Mouse (Mus musculus) MEL (cell line): Measurements from ENCODE around the gene Ccdc163. TPM values are rescaled to one million over a fixed set of nuclear protein-coding genes. Genes with fewer than 3 reads are reported as not detected.

Experiments used
- DNase-seq: peaks from one replicate; pipeline ENCODE4 v3.0.0; 2011; ENCODE audit warnings: low read depth, low spot score
- H3K27ac ChIP-seq: 2 replicates; pipeline ENCODE4 v1.5.1; 2012; ENCODE audit warnings: low read depth, mild to moderate bottlenecking, control low read depth, low read length, moderate library complexity; ENCODE audit not compliant: control insufficient read depth
- H3K27me3 ChIP-seq, 2 experiments: fragments of 150-350 bp in 1 of 2; sonication (generic) in 1 of 2; 2 replicates each; pipeline ENCODE4 v1.6.1; 2012; ENCODE audit warnings: low read length in 2 of 2, mild to moderate bottlenecking in 2 of 2, improper control_type of control experiment in 1 of 2, moderate library complexity in 1 of 2; ENCODE audit not compliant: insufficient read depth in 2 of 2, control insufficient read depth in 1 of 2
- H3K36me3 ChIP-seq, 2 experiments: 2 replicates each; pipeline ENCODE4 v1.6.1; 2012 to 2014; ENCODE audit warnings: low read length in 2 of 2, improper control_type of control experiment in 1 of 2, inconsistent platforms in 1 of 2, mild to moderate bottlenecking in 1 of 2; ENCODE audit not compliant: insufficient read depth in 2 of 2, control insufficient read depth in 1 of 2
- H3K4me1 ChIP-seq, 2 experiments: fragments of 150-350 bp in 1 of 2; sonication (generic) in 1 of 2; 2 replicates each; pipeline ENCODE4 v1.6.1; 2012; ENCODE audit warnings: low read length in 2 of 2, improper control_type of control experiment in 1 of 2, mild to moderate bottlenecking in 1 of 2; ENCODE audit not compliant: insufficient read depth in 2 of 2, control insufficient read depth in 1 of 2
- H3K4me3 ChIP-seq, 2 experiments: fragments of 150-350 bp in 1 of 2; sonication (generic) in 1 of 2; 2 replicates each; pipeline ENCODE4 v1.5.1; 2012; ENCODE audit warnings: low read depth in 2 of 2, low read length in 2 of 2, mild to moderate bottlenecking in 2 of 2, moderate library complexity in 2 of 2, control low read depth in 1 of 2, improper control_type of control experiment in 1 of 2; ENCODE audit not compliant: control insufficient read depth in 1 of 2, insufficient read depth in 1 of 2
- H3K79me2 ChIP-seq: 2 replicates; pipeline ENCODE4 v1.6.1; 2012; ENCODE audit warnings: mild to moderate bottlenecking, low read length, moderate library complexity; ENCODE audit not compliant: control insufficient read depth, poor library complexity, insufficient read depth
- H3K9ac ChIP-seq: 2 replicates; pipeline ENCODE4 v1.6.1; 2012; ENCODE audit warnings: low read depth, mild to moderate bottlenecking, control low read depth, low read length, moderate library complexity; ENCODE audit not compliant: control insufficient read depth, poor library complexity, severe bottlenecking
- H3K9me3 ChIP-seq: fragments of 150-350 bp; sonication (generic); replicated peaks from 2 replicates; pipeline ENCODE4 v1.6.1; 2012; ENCODE audit warnings: mild to moderate bottlenecking, low read length, improper control_type of control experiment, moderate library complexity; ENCODE audit not compliant: insufficient read depth
- CHD1 ChIP-seq: IDR thresholded peaks from 2 replicates; pipeline ENCODE4 v1.6.1; 2012; ENCODE audit warnings: low read depth, mild to moderate bottlenecking, inconsistent platforms, low read length, improper control_type of control experiment
- CTCF ChIP-seq, 3 experiments: IDR thresholded peaks in 2 of 3; conservative IDR thresholded peaks in 1 of 3; 2 replicates each; pipeline ENCODE4 v1.5.1; 2011 to 2012; ENCODE audit warnings: low read length in 3 of 3, low read depth in 2 of 3, mild to moderate bottlenecking in 2 of 3, improper control_type of control experiment in 1 of 3, inconsistent platforms in 1 of 3, mixed read lengths in 1 of 3, moderate library complexity in 1 of 3; ENCODE audit not compliant: control insufficient read depth in 1 of 3, insufficient read depth in 1 of 3, poor library complexity in 1 of 3, severe bottlenecking in 1 of 3
- EP300 ChIP-seq, 2 experiments: IDR thresholded peaks; 2 replicates each; pipeline ENCODE4 v1.6.1; 2011; ENCODE audit warnings: improper control_type of control experiment in 2 of 2, low read length in 2 of 2, low read depth in 1 of 2, mild to moderate bottlenecking in 1 of 2
- ETS1 ChIP-seq: IDR thresholded peaks from 2 replicates; pipeline ENCODE4 v1.6.1; 2012; ENCODE audit warnings: low read depth, mild to moderate bottlenecking, inconsistent platforms, low read length, improper control_type of control experiment, moderate library complexity
- GABPA ChIP-seq: IDR thresholded peaks from 2 replicates; pipeline ENCODE4 v1.6.1; 2012; ENCODE audit warnings: low read depth, mild to moderate bottlenecking, inconsistent platforms, low read length, improper control_type of control experiment, moderate library complexity
- GATA1 ChIP-seq: IDR thresholded peaks from 2 replicates; pipeline ENCODE4 v1.6.1; 2011; ENCODE audit warnings: low read depth, low read length, improper control_type of control experiment
- MAFK ChIP-seq: IDR thresholded peaks from 2 replicates; pipeline ENCODE4 v1.6.1; 2011; ENCODE audit warnings: low read depth, mild to moderate bottlenecking, low read length, improper control_type of control experiment, borderline replicate concordance
- MXI1 ChIP-seq: IDR thresholded peaks from 2 replicates; pipeline ENCODE4 v1.6.1; 2011; ENCODE audit warnings: mild to moderate bottlenecking, low read depth, low read length, improper control_type of control experiment
- MYB ChIP-seq: IDR thresholded peaks from 2 replicates; pipeline ENCODE4 v1.6.1; 2011; ENCODE audit warnings: mild to moderate bottlenecking, low read depth, low read length, improper control_type of control experiment
- MYC ChIP-seq: IDR thresholded peaks from 2 replicates; pipeline ENCODE4 v1.6.1; 2011; ENCODE audit warnings: low read depth, mild to moderate bottlenecking, low read length, improper control_type of control experiment, moderate library complexity
- NELFE ChIP-seq: IDR thresholded peaks from 2 replicates; pipeline ENCODE4 v1.6.1; 2011; ENCODE audit warnings: low read depth, low read length, improper control_type of control experiment
- NRF1 ChIP-seq: IDR thresholded peaks from 2 replicates; pipeline ENCODE4 v1.6.1; 2014; ENCODE audit warnings: low read depth, mild to moderate bottlenecking, inconsistent platforms, low read length, improper control_type of control experiment, moderate library complexity; ENCODE audit not compliant: poor library complexity, insufficient read depth, severe bottlenecking
- POLR2AphosphoS2 ChIP-seq: IDR thresholded peaks from 2 replicates; pipeline ENCODE4 v1.6.1; 2011; ENCODE audit warnings: low read length, improper control_type of control experiment
- POLR2AphosphoS5 ChIP-seq: IDR thresholded peaks from 2 replicates; pipeline ENCODE4 v1.6.1; 2012; ENCODE audit warnings: low read depth, borderline replicate concordance, mild to moderate bottlenecking, inconsistent platforms, low read length, moderate library complexity, mixed read lengths
- RAD21 ChIP-seq: IDR thresholded peaks from 2 replicates; pipeline ENCODE4 v1.6.1; 2011; ENCODE audit warnings: mild to moderate bottlenecking, low read depth, low read length, improper control_type of control experiment
- RCOR1 ChIP-seq: IDR thresholded peaks from 2 replicates; pipeline ENCODE4 v1.6.1; 2012; ENCODE audit warnings: low read depth, mild to moderate bottlenecking, inconsistent platforms, low read length, improper control_type of control experiment
- SMC3 ChIP-seq: IDR thresholded peaks from 2 replicates; pipeline ENCODE4 v1.6.1; 2011; ENCODE audit warnings: low read depth, low read length, improper control_type of control experiment
- UBTF ChIP-seq: IDR thresholded peaks from 2 replicates; pipeline ENCODE4 v1.6.1; 2012; ENCODE audit warnings: low read depth, mild to moderate bottlenecking, inconsistent platforms, low read length, improper control_type of control experiment, moderate library complexity, borderline replicate concordance; ENCODE audit not compliant: insufficient read depth
- USF1 ChIP-seq: IDR thresholded peaks from 2 replicates; pipeline ENCODE4 v1.6.1; 2014; ENCODE audit warnings: low read depth, mild to moderate bottlenecking, inconsistent platforms, low read length, improper control_type of control experiment, moderate library complexity
- ZC3H11A ChIP-seq: IDR thresholded peaks from 2 replicates; pipeline ENCODE4 v1.6.1; 2012; ENCODE audit warnings: low read depth, mild to moderate bottlenecking, inconsistent platforms, low read length, improper control_type of control experiment
- ZNF384 ChIP-seq: IDR thresholded peaks from 2 replicates; pipeline ENCODE4 v1.6.1; 2012; ENCODE audit warnings: low read depth, mild to moderate bottlenecking, inconsistent platforms, low read length, improper control_type of control experiment
- polyA plus RNA-seq, 2 experiments: library from polyadenylated mRNA; stranded (reverse) in 1 of 2; unstranded in 1 of 2; fragments of >175 nt in 1 of 2; fragments of >200 nt in 1 of 2; gene quantifications; 2 replicates each; pipeline versions ENCODE4 v1.2.1 to v1.2.4; 2012; ENCODE audit warnings: low replicate concordance in 2 of 2, low read depth in 1 of 2; ENCODE audit not compliant: insufficient read length in 2 of 2, insufficient read depth in 1 of 2, missing spikeins in 1 of 2
- total RNA-seq: library from RNA; depleted of rRNA; stranded (reverse); fragments of 300-350 nt; gene quantifications from 2 replicates; pipeline ENCODE4 v1.2.3, GENCODE M21; 2012

Gene Ccdc163
- total and polyA plus RNA-seq, 3 experiments: 12.3 to 26.0 TPM; not detected in 1

GRCm38 (mm10) chr4:116668145-116668544 is 40.2 kb upstream of the Ccdc163 start:
- Histone ChIP-seq H3K4me1 (peaks cover 3 to 7% of the 10 kb centered on the region in 2 experiments; a peak in 2 of 4 replicates), H3K79me2 (no peaks in the 10 kb centered on the region), H3K27ac (no peak overlapping the region), H3K9ac (no peak overlapping the region), H3K4me3 (no peak overlapping the region), H3K27me3 (no peaks in the 10 kb centered on the region; a peak in 1 of 4 replicates), H3K9me3 (no peaks in the 10 kb centered on the region)
- TF ChIP-seq MXI1 (no peak), NRF1 (no peak), EP300 (IDR thresholded peaks at IDR 0.05; ENCODE audit: low read depth in 1 of 2, low read length in 2 of 2) (0 out of 4 replicates have a peak, but pooled peaks have one; percentile 17 to 20), MAFK (no peak), RCOR1 (peak; percentile 96), ZNF384 (peak; percentile 54; the same call in 1 of the 2 replicates), USF1 (peak; percentile 72)
- TF ChIP-seq, all 39 proteins: peak for 4
- peak; percentile 61 for DNase-seq
- H3K36me3 ChIP-seq: peaks cover 0 to 5% of the 10 kb centered on the region in 2 experiments; a peak in 2 of 4 replicates

GRCm38 (mm10) chr4:116669291-116669690 is 39.0 kb upstream of the Ccdc163 start:
- H3K27me3 ChIP-seq: no peaks in the 10 kb centered on the region; a peak in 1 of 4 replicates
- no peaks in the 10 kb centered on the region for H3K79me2 ChIP-seq
- H3K9ac ChIP-seq: no peak overlapping the region
- H3K4me3 ChIP-seq: no peak overlapping the region
- no peak overlapping the region for H3K27ac ChIP-seq
- H3K36me3 ChIP-seq: peaks cover 0 to 15% of the 10 kb centered on the region in 2 experiments; a peak in 2 of 4 replicates
- no peaks in the 10 kb centered on the region for H3K9me3 ChIP-seq
- no peak for TF ChIP-seq POLR2AphosphoS5
- no peak for TF ChIP-seq CHD1
- TF ChIP-seq GATA1: no peak
- TF ChIP-seq RAD21: peak; percentile 30
- TF ChIP-seq GABPA: no peak
- TF ChIP-seq MYB: no peak
- TF ChIP-seq ZC3H11A: peak; percentile 22; the same call in 1 of the 2 replicates
- no peak for TF ChIP-seq POLR2AphosphoS2
- TF ChIP-seq ETS1: no peak
- no peak for TF ChIP-seq MAFK
- peak; percentile 36 to 51 (median 45); a peak in 5 of 6 replicates for TF ChIP-seq CTCF (IDR thresholded peaks at IDR 0.05 in 2 of 3, conservative IDR thresholded peaks at IDR 0.05 in 1 of 3; ENCODE audit: control insufficient read depth in 1 of 3, insufficient read depth in 1 of 3, low read depth in 2 of 3, low read length in 3 of 3, poor library complexity in 1 of 3, severe bottlenecking in 1 of 3)
- TF ChIP-seq NELFE: no peak
- peak; percentile 33 for TF ChIP-seq SMC3
- no peak for TF ChIP-seq NRF1
- no peak for TF ChIP-seq UBTF
- no peak for TF ChIP-seq MYC
- H3K4me1 ChIP-seq: peaks cover 9 to 14% of the 10 kb centered on the region in 2 experiments; a peak in 3 of 4 replicates
- peak; percentile 29 for DNase-seq
